8 mouse cellular contexts compared by ENCODE assay signal in genomic region chr15:63997705-63998409, GRCm38 (mm10).
DNase-seq lines count a peak whose midpoint lies in the region; ATAC-seq lines count a peak whose summit lies in the region.

No protein-coding gene starts in this region.

- peak; percentile 95 for ATAC-seq in intestine, embryonic 14.5 days (replicated peaks; ENCODE audit: low FRiP score, low TSS enrichment, low read depth)

- H3K4me3 ChIP-seq in intestine, embryonic 14.5 days (ENCODE audit: low read depth, low read length): peak overlapping the region; percentile 57

- peak overlapping the region; percentile 73 for H3K4me2 ChIP-seq in intestine, embryonic 14.5 days (ENCODE audit: low read length)

- H3K27ac ChIP-seq in intestine, embryonic 14.5 days (ENCODE audit: low read depth): peak overlapping the region; percentile 84

- DNase-seq in adrenal gland, adult (ENCODE audit: inconsistent age in 2 of 2, low spot score in 1 of 2): peak; percentile 97 to 98
- peak; percentile 97 for DNase-seq in embryo, embryonic 10.5 days (ENCODE audit: low spot score)
- DNase-seq in gastrocnemius, postnatal 25 days: peak; percentile 95
- peak; percentile 96 for DNase-seq in intestine, embryonic 14.5 days (ENCODE audit: low spot score)
- DNase-seq in left cerebral cortex, postnatal 14 days (ENCODE audit: low spot score in 2 of 2): peak; percentile 92 to 94
- peak; percentile 98 for DNase-seq in mesoderm, embryonic 11.5 days (ENCODE audit: low read depth, low spot score)
- DNase-seq in right cerebral cortex, postnatal 36 days (ENCODE audit: low spot score in 2 of 2): peak; percentile 91 to 93
- DNase-seq in yolk sac, embryonic 10.5 days (ENCODE audit: low spot score): peak; percentile 97

- no peaks in the 10 kb centered on the region for H3K9me3 ChIP-seq in intestine, embryonic 14.5 days (ENCODE audit: control insufficient read depth, low read length)

- whole genome bisulfite sequencing in intestine, embryonic 14.5 days: under 1% methylated on average over 71 of the region's 104 CpGs

- no peaks in the 10 kb centered on the region for H3K36me3 ChIP-seq in intestine, embryonic 14.5 days (ENCODE audit: control insufficient read depth, insufficient read depth, low read length)

- no peaks in the 10 kb centered on the region for H3K27me3 ChIP-seq in intestine, embryonic 14.5 days (replicated peaks; ENCODE audit: control insufficient read depth, insufficient read depth, low read length)

- intact Hi-C loops in left cerebral cortex, postnatal 14 days (cut with DNase I): loop anchor here (2.0 to 5.0 kb wide), 2 partner anchors 39 to 59 kb away; no protein-coding TSS in a partner anchor

- peaks cover 11% of the 10 kb centered on the region for H3K4me1 ChIP-seq in intestine, embryonic 14.5 days (replicated peaks; ENCODE audit: control insufficient read depth, insufficient read depth, low read length)

- peak overlapping the region; percentile 71 for H3K9ac ChIP-seq in intestine, embryonic 14.5 days (ENCODE audit: low read length)

Comparison
In these comparisons a context has a peak if more than half of its experiments do, and no peak if none do; other contexts are left out.
1. Peak in every context shown above with its lines: DNase-seq, ATAC-seq, H3K4me3 ChIP-seq and H3K27ac ChIP-seq.